Mouse (Mus musculus): ENCODE data around the gene Gspt1.
"Not testable (repeated sequence)": the region's sequence is repeated elsewhere in the genome, so short reads cannot be mapped to it uniquely, and the experiment has no call there.

DNA sequence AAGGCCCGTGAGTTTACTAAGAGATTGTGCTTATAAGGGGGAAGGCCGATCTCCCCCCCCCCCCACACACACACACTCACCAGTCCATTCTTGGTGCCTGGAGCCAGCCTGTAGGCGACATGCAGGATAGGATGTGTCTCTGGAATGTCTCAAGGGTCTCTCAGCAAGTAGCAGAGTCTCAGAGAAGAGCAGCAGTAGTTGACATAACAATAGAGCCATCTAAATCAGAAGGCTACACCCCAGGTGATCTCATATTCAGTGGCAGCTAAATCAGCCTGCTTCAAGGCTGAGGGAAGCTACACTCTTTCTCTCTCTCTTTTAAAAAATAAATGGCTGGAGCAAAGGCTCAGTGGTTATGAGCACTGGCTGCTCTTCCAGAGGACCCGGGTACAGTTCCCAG lies 41.5 kb upstream of the Gspt1 start:
- TF ChIP-seq MAX (IDR thresholded peaks at IDR 0.05); MYOG (IDR thresholded peaks at IDR 0.05; ENCODE audit: control insufficient read depth, extremely low read depth, insufficient read length); CTCF (IDR thresholded peaks at IDR 0.05; ENCODE audit: control insufficient read depth, insufficient read depth, insufficient read length); USF1 (IDR thresholded peaks at IDR 0.05; ENCODE audit: low read depth); FOSL1 (IDR thresholded peaks at IDR 0.05; ENCODE audit: insufficient read depth, low read length, poor library complexity, severe bottlenecking); MYOD1 (IDR thresholded peaks at IDR 0.05; ENCODE audit: control insufficient read depth, insufficient read length, low read depth); CEBPB (IDR thresholded peaks at IDR 0.05; ENCODE audit: low read depth): not testable (repeated sequence)

All from C2C12 (cell line).